ENCODE assay signal across 7 mouse cellular contexts in the genomic region with DNA sequence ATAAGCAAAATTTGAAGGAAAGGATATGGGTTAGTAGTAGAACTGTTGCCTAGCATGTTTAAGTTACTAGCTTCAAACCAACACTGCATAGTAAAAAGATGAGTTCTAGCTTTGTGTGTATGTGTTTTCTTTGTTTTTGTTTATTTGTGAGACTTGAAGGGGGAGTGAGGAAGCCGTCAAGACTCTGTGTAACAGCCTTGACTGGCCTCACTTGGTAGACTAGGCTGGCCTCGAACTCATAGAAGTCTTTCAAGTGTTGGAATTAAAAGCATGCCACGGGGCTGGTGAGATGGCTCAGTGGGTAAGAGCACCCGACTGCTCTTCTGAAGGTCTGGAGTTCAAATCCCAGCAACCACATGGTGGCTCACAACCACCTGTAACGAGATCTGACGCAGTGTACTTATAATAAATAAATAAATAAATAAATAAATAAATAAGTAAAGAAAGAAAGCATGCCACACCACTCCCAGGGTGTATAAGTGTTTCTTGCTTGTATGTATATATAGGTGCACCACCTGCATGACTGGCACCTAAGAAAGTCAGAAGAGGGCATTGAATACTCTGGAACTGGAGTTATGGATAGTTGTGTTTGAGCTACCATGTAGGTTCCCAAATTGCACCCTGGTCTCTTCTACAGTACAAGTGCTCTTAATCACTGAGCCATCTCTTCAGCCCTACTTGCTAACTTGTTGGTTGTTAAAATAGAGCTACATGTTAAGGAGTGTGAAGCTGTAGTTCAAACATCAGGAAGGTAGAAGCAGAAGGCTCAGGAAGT. TPM values are rescaled to one million over a fixed set of nuclear protein-coding genes. Genes with fewer than 3 reads are reported as not detected.
DNase-seq lines count a peak whose midpoint lies in the region; ATAC-seq and TF ChIP-seq lines count a peak whose summit lies in the region.

No protein-coding gene starts in this region.

- H3K4me1 ChIP-seq in liver, embryonic 11.5 days (replicated peaks; ENCODE audit: control insufficient read depth, insufficient read depth, low read length) = peaks cover 17% of the 10 kb centered on the region
- H3K4me1 ChIP-seq in embryonic facial prominence, embryonic 12.5 days = 0 out of 2 replicates have a peak, but pooled peaks cover 7% of the 10 kb centered on the region
- no peaks in the 10 kb centered on the region for H3K4me1 ChIP-seq in hindbrain, postnatal 0 days (ENCODE audit: insufficient read depth, low read length)

- no peak overlapping the region for H3K9ac ChIP-seq in liver, embryonic 11.5 days (ENCODE audit: low read depth, low read length)
- H3K9ac ChIP-seq in embryonic facial prominence, embryonic 12.5 days = no peak overlapping the region
- no peak overlapping the region for H3K9ac ChIP-seq in hindbrain, postnatal 0 days (replicated peaks; ENCODE audit: low read length)

- TF ChIP-seq CTCF in hindbrain, postnatal 0 days (IDR thresholded peaks at IDR 0.05; ENCODE audit: low read depth) = no peak

- DNase-seq in liver, embryonic 11.5 days (ENCODE audit: low spot score) = no peak
- no peak for DNase-seq in liver
- DNase-seq in hindbrain, postnatal 0 days (ENCODE audit: low spot score) = no peak
- DNase-seq in retina, embryonic 14.5 days (ENCODE audit: low spot score) = peak; percentile 72
- no peak for DNase-seq in c-Kit-positive CD71-positive TER-119-positive erythroid progenitor cells, embryonic 14.5 days (ENCODE audit: low spot score)

- no peak overlapping the region for H3K4me2 ChIP-seq in liver, embryonic 11.5 days
- H3K4me2 ChIP-seq in embryonic facial prominence, embryonic 12.5 days (replicated peaks) = no peak overlapping the region
- H3K4me2 ChIP-seq in hindbrain, postnatal 0 days (ENCODE audit: low read depth, low read length) = 0 out of 2 replicates have a peak overlapping the region, but pooled peaks have one; percentile 11

- no peaks in the 10 kb centered on the region for H3K36me3 ChIP-seq in liver, embryonic 11.5 days (ENCODE audit: control insufficient read depth, insufficient read depth, low read length)
- no peaks in the 10 kb centered on the region for H3K36me3 ChIP-seq in embryonic facial prominence, embryonic 12.5 days
- no peaks in the 10 kb centered on the region for H3K36me3 ChIP-seq in hindbrain, postnatal 0 days (ENCODE audit: insufficient read depth, low read length)

- no peak for ATAC-seq in liver, embryonic 11.5 days (replicated peaks; ENCODE audit: low FRiP score)
- ATAC-seq in embryonic facial prominence, embryonic 12.5 days (ENCODE audit: insufficient number of reproducible peaks, insufficient read depth, low FRiP score, low TSS enrichment) = no peak
- ATAC-seq in hindbrain, postnatal 0 days = no peak
- no peak for ATAC-seq in erythroblast, adult 5-6 weeks (replicated peaks; ENCODE audit: low FRiP score, poor library complexity, severe bottlenecking)

- 45% methylated on average over 6 of the region's 6 CpGs for WGBS in liver, embryonic 11.5 days
- WGBS in embryonic facial prominence, embryonic 12.5 days = 45% methylated on average over 6 of the region's 6 CpGs
- 37% methylated on average over 6 of the region's 6 CpGs for WGBS in hindbrain, postnatal 0 days

- no peaks in the 10 kb centered on the region for H3K9me3 ChIP-seq in liver, embryonic 11.5 days (ENCODE audit: control insufficient read depth, low read length)
- no peaks in the 10 kb centered on the region for H3K9me3 ChIP-seq in embryonic facial prominence, embryonic 12.5 days
- no peaks in the 10 kb centered on the region for H3K9me3 ChIP-seq in hindbrain, postnatal 0 days (ENCODE audit: low read length)

- H3K27me3 ChIP-seq in liver, embryonic 11.5 days (replicated peaks; ENCODE audit: control insufficient read depth, insufficient read depth, low read length) = no peaks in the 10 kb centered on the region
- no peaks in the 10 kb centered on the region for H3K27me3 ChIP-seq in embryonic facial prominence, embryonic 12.5 days
- H3K27me3 ChIP-seq in hindbrain, postnatal 0 days (ENCODE audit: insufficient read depth, low read length) = no peaks in the 10 kb centered on the region

- no peak overlapping the region for H3K4me3 ChIP-seq in liver, embryonic 11.5 days (ENCODE audit: low read depth, low read length)
- no peak overlapping the region for H3K4me3 ChIP-seq in embryonic facial prominence, embryonic 12.5 days
- no peak overlapping the region for H3K4me3 ChIP-seq in hindbrain, postnatal 0 days (ENCODE audit: low read length)

- peak overlapping the region; percentile 49 for H3K27ac ChIP-seq in liver, embryonic 11.5 days (ENCODE audit: low read depth, low read length)
- peak overlapping the region; percentile 69; the same call in 1 of the 2 replicates for H3K27ac ChIP-seq in embryonic facial prominence, embryonic 12.5 days
- peak overlapping the region; percentile 41 for H3K27ac ChIP-seq in hindbrain, postnatal 0 days

RNA-seq across cellular contexts. Expression of gene Tex14, which starts 18.9 kb away (rescaled TPM):
- 0.32 and 0.48 TPM in 2 replicates for polyA plus RNA-seq in liver, embryonic 11.5 days (2014; fragmentation: Nextera tagmentation; extraction: Ambion mirVana)
- polyA plus RNA-seq in embryonic facial prominence, embryonic 12.5 days (2016; fragmentation: Nextera tagmentation; extraction: Ambion mirVana) = 0.64 and 0.99 TPM in 2 replicates
- total RNA-seq in hindbrain, postnatal 0 days (2014; rRNA removed) = 0.47 and 0.73 TPM in 2 replicates
- polyA plus RNA-seq in hindbrain, postnatal 0 days (2015; fragmentation: Nextera tagmentation; extraction: Ambion mirVana) = 2.6 and 3.4 TPM in 2 replicates
- not detected in 2 replicates for total RNA-seq in erythroblast, adult 5-6 weeks (2015; ENCODE audit: low replicate concordance)
- 0.34 and 0.42 TPM in 2 replicates for total RNA-seq in erythroblast, adult 5-6 weeks (2017; ENCODE audit: low replicate concordance)

RNA-seq across cellular contexts. Expression of gene Rad51c, which starts 19.0 kb away (rescaled TPM):
- 5.0 and 5.5 TPM in 2 replicates for polyA plus RNA-seq in liver, embryonic 11.5 days (2014; fragmentation: Nextera tagmentation; extraction: Ambion mirVana)
- polyA plus RNA-seq in embryonic facial prominence, embryonic 12.5 days (2016; fragmentation: Nextera tagmentation; extraction: Ambion mirVana) = 10.6 TPM in 2 replicates
- total RNA-seq in hindbrain, postnatal 0 days (2014; rRNA removed) = 3.5 and 3.7 TPM in 2 replicates
- polyA plus RNA-seq in hindbrain, postnatal 0 days (2015; fragmentation: Nextera tagmentation; extraction: Ambion mirVana) = 2.0 and 4.2 TPM in 2 replicates
- 0.19 and 3.8 TPM in 2 replicates for total RNA-seq in erythroblast, adult 5-6 weeks (2015; ENCODE audit: low replicate concordance)
- total RNA-seq in erythroblast, adult 5-6 weeks (2017; ENCODE audit: low replicate concordance) = 5.9 and 6.3 TPM in 2 replicates
